Mouse (Mus musculus) heart, embryonic 12.5 days (tissue): ENCODE measurements around the gene Hormad1. TPM values are rescaled to one million over a fixed set of nuclear protein-coding genes. Genes with fewer than 3 reads are reported as not detected.

ENCODE experiments used
- ATAC-seq: fragments of 200-750 bp; cut with Nextera tagmentation; 2 replicates; pipeline ENCODE4 v1.8.0; 2017; ENCODE audit warnings: moderate TSS enrichment, moderate library complexity; ENCODE audit not compliant: insufficient number of reproducible peaks, low FRiP score
- H3K27ac ChIP-seq: fragments of 300-500 bp; sonication (generic); 2 replicates; pipeline ENCODE4 v1.5.1; 2016; ENCODE audit warnings: mild to moderate bottlenecking, moderate library complexity; ENCODE audit not compliant: poor library complexity, severe bottlenecking
- H3K27me3 ChIP-seq: fragments of 300-500 bp; sonication (generic); replicated peaks from 2 replicates; pipeline ENCODE4 v1.6.1; 2016; ENCODE audit warnings: mild to moderate bottlenecking, moderate library complexity
- H3K36me3 ChIP-seq: fragments of 300-500 bp; sonication (generic); 2 replicates; pipeline ENCODE4 v1.6.1; 2016; ENCODE audit warnings: mild to moderate bottlenecking, moderate library complexity
- H3K4me1 ChIP-seq: fragments of 300-500 bp; sonication (generic); replicated peaks from 2 replicates; pipeline ENCODE4 v1.6.1; 2016; ENCODE audit warnings: mild to moderate bottlenecking
- H3K4me2 ChIP-seq: fragments of 300-500 bp; sonication (generic); 2 replicates; pipeline ENCODE4 v1.6.1; 2016; ENCODE audit warnings: mild to moderate bottlenecking, moderate library complexity
- H3K4me3 ChIP-seq: fragments of 300-500 bp; sonication (generic); 2 replicates; pipeline ENCODE4 v1.5.1; 2016; ENCODE audit warnings: mild to moderate bottlenecking
- H3K9ac ChIP-seq: fragments of 300-500 bp; sonication (generic); 2 replicates; pipeline ENCODE4 v1.6.1; 2016; ENCODE audit warnings: mild to moderate bottlenecking, moderate library complexity
- H3K9me3 ChIP-seq: fragments of 300-500 bp; sonication (generic); replicated peaks from 2 replicates; pipeline ENCODE4 v1.6.1; 2016; ENCODE audit warnings: mild to moderate bottlenecking, moderate library complexity
- WGBS: fragments of 180-500 bp; shearing (Covaris S2); methylation state at CpG from one replicate; pipeline ENCODE4 v1.1.7; 2016; 5-methylcytosine and 5-hydroxymethylcytosine counted together
- polyA plus RNA-seq: library from polyadenylated mRNA; unstranded; fragments of >200 nt; fragmentation: Nextera tagmentation; extraction: Ambion mirVana; gene quantifications from 2 replicates; pipeline ENCODE4 v1.2.1, GENCODE M21; 2016

Gene Hormad1
- not detected in 2 replicates for polyA plus RNA-seq

- no peaks in the 10 kb centered on the region for H3K36me3 ChIP-seq
- H3K4me2 ChIP-seq, result no peak within 1 kb of the TSS
- H3K4me3 ChIP-seq, result no peak within 1 kb of the TSS
- ATAC-seq, result no peak
- no peaks in the 10 kb centered on the region for H3K27me3 ChIP-seq
- no peaks in the 10 kb centered on the region for H3K4me1 ChIP-seq
- WGBS, result 88% methylated on average over 27 of the region's 27 CpGs
- H3K9ac ChIP-seq, result no peak within 1 kb of the TSS
- no peaks in the 10 kb centered on the region for H3K9me3 ChIP-seq
- H3K27ac ChIP-seq, result no peak within 1 kb of the TSS
Observed at GRCm38 (mm10) chr3:95559437-95559836, at the start of gene Hormad1. Hormad1 (plus strand) TSS chr3:95559677.

GRCm38 (mm10) chr3:95511611-95512180, 47.8 kb upstream of the Hormad1 start:
- H3K4me3 ChIP-seq, result no peak overlapping the region
- H3K4me2 ChIP-seq, result no peak overlapping the region
- 78% methylated on average over 9 of the region's 9 CpGs for WGBS

GRCm38 (mm10) chr3:95516614-95517041, 42.8 kb upstream of the Hormad1 start:
- H3K4me1 ChIP-seq, result peaks cover 6% of the 10 kb centered on the region
- ATAC-seq, result peak; percentile 78
- H3K36me3 ChIP-seq, result no peaks in the 10 kb centered on the region
- H3K27ac ChIP-seq, result peak overlapping the region; percentile 35; the same call in 1 of the 2 replicates
- no peaks in the 10 kb centered on the region for H3K9me3 ChIP-seq
- H3K4me3 ChIP-seq, result no peak overlapping the region
- H3K27me3 ChIP-seq, result no peaks in the 10 kb centered on the region
- WGBS, result 67% methylated on average over 3 of the region's 3 CpGs
- no peak overlapping the region for H3K4me2 ChIP-seq
- no peak overlapping the region for H3K9ac ChIP-seq

More at GRCm38 (mm10) chr3:95511611-95512180, 47.8 kb upstream of the Hormad1 start:
- H3K36me3 ChIP-seq, result peaks cover 8% of the 10 kb centered on the region
- no peaks in the 10 kb centered on the region for H3K27me3 ChIP-seq
- no peaks in the 10 kb centered on the region for H3K4me1 ChIP-seq
- H3K9ac ChIP-seq, result no peak overlapping the region
- H3K9me3 ChIP-seq, result no peaks in the 10 kb centered on the region
- ATAC-seq, result no peak
- H3K27ac ChIP-seq, result no peak overlapping the region

- 0 out of 2 replicates have a peak, but pooled peaks have one; percentile 10 for ATAC-seq
- H3K4me3 ChIP-seq, result no peak overlapping the region
- H3K9ac ChIP-seq, result no peak overlapping the region
- no peaks in the 10 kb centered on the region for H3K36me3 ChIP-seq
- H3K9me3 ChIP-seq, result no peaks in the 10 kb centered on the region
- WGBS, result 20% methylated on average over 10 of the region's 10 CpGs
- peaks cover 6% of the 10 kb centered on the region for H3K4me1 ChIP-seq
- H3K27me3 ChIP-seq, result no peaks in the 10 kb centered on the region
- peak overlapping the region; percentile 37 for H3K4me2 ChIP-seq
- H3K27ac ChIP-seq, result 0 out of 2 replicates have a peak overlapping the region, but pooled peaks have one; percentile 18
Observed at GRCm38 (mm10) chr3:95517493-95517898, 42.0 kb upstream of the Hormad1 start.

- no peak overlapping the region for H3K9ac ChIP-seq
- H3K4me2 ChIP-seq, result no peak overlapping the region
- H3K27ac ChIP-seq, result peak overlapping the region; percentile 54
- 72% methylated on average over 7 of the region's 7 CpGs for WGBS
- H3K27me3 ChIP-seq, result no peaks in the 10 kb centered on the region
- H3K4me1 ChIP-seq, result peaks cover 10% of the 10 kb centered on the region
- 0 out of 2 replicates have a peak, but pooled peaks have one; percentile 48 for ATAC-seq
- no peaks in the 10 kb centered on the region for H3K9me3 ChIP-seq
- no peak overlapping the region for H3K4me3 ChIP-seq
- H3K36me3 ChIP-seq, result no peaks in the 10 kb centered on the region
Observed at GRCm38 (mm10) chr3:95518891-95519290, 40.6 kb upstream of the Hormad1 start.

GRCm38 (mm10) chr3:95519315-95519714, 40.2 kb upstream of the Hormad1 start:
- H3K9ac ChIP-seq, result no peak overlapping the region
- no peaks in the 10 kb centered on the region for H3K27me3 ChIP-seq
- H3K4me3 ChIP-seq, result no peak overlapping the region
- 60% methylated on average over 2 of the region's 2 CpGs for WGBS
- H3K27ac ChIP-seq, result 0 out of 2 replicates have a peak overlapping the region, but pooled peaks have one; percentile 23
- H3K4me1 ChIP-seq, result peaks cover 10% of the 10 kb centered on the region
- no peaks in the 10 kb centered on the region for H3K9me3 ChIP-seq
- H3K36me3 ChIP-seq, result no peaks in the 10 kb centered on the region
- no peak overlapping the region for H3K4me2 ChIP-seq
- peak; percentile 86 for ATAC-seq

- Histone ChIP-seq H3K27ac (no peak overlapping the region), H3K4me2 (no peak overlapping the region), H3K4me3 (no peak overlapping the region), H3K9ac (no peak overlapping the region), H3K36me3 (no peaks in the 10 kb centered on the region), H3K4me1 (peaks cover 10% of the 10 kb centered on the region), H3K9me3 (no peaks in the 10 kb centered on the region), H3K27me3 (no peaks in the 10 kb centered on the region)
- no peak for ATAC-seq
- WGBS, result 77% methylated on average over 3 of the region's 3 CpGs
Observed at GRCm38 (mm10) chr3:95520100-95520499, 39.4 kb upstream of the Hormad1 start.

- H3K9me3 ChIP-seq, result no peaks in the 10 kb centered on the region
- H3K4me2 ChIP-seq, result no peak overlapping the region
- H3K27me3 ChIP-seq, result no peaks in the 10 kb centered on the region
- H3K4me1 ChIP-seq, result peaks cover 10% of the 10 kb centered on the region
- ATAC-seq, result no peak
- 86% methylated on average over 10 of the region's 10 CpGs for WGBS
- H3K27ac ChIP-seq, result no peak overlapping the region
- H3K36me3 ChIP-seq, result no peaks in the 10 kb centered on the region
- no peak overlapping the region for H3K4me3 ChIP-seq
- H3K9ac ChIP-seq, result no peak overlapping the region
Observed at GRCm38 (mm10) chr3:95521168-95521567, 38.3 kb upstream of the Hormad1 start.

GRCm38 (mm10) chr3:95523662-95524061, 35.8 kb upstream of the Hormad1 start:
- 52% methylated on average over 3 of the region's 3 CpGs for WGBS
- Histone ChIP-seq H3K4me3 (no peak overlapping the region), H3K9me3 (no peaks in the 10 kb centered on the region), H3K9ac (no peak overlapping the region), H3K27ac (0 out of 2 replicates have a peak overlapping the region, but pooled peaks have one; percentile 35), H3K27me3 (no peaks in the 10 kb centered on the region), H3K4me2 (no peak overlapping the region), H3K36me3 (no peaks in the 10 kb centered on the region), H3K4me1 (0 out of 2 replicates have a peak, but pooled peaks cover 4% of the 10 kb centered on the region)
- no peak for ATAC-seq

GRCm38 (mm10) chr3:95524673-95525072, 34.8 kb upstream of the Hormad1 start:
- Histone ChIP-seq H3K4me1 (0 out of 2 replicates have a peak, but pooled peaks cover 4% of the 10 kb centered on the region), H3K36me3 (no peaks in the 10 kb centered on the region), H3K9ac (no peak overlapping the region), H3K27ac (no peak overlapping the region), H3K4me2 (no peak overlapping the region), H3K9me3 (no peaks in the 10 kb centered on the region), H3K4me3 (no peak overlapping the region), H3K27me3 (no peaks in the 10 kb centered on the region)
- WGBS, result 65% methylated on average over 2 of the region's 2 CpGs
- ATAC-seq, result no peak

- H3K36me3 ChIP-seq, result no peaks in the 10 kb centered on the region
- no peak for ATAC-seq
- H3K4me1 ChIP-seq, result 0 out of 2 replicates have a peak, but pooled peaks cover 4% of the 10 kb centered on the region
- no peak overlapping the region for H3K4me3 ChIP-seq
- no peaks in the 10 kb centered on the region for H3K27me3 ChIP-seq
- no peak overlapping the region for H3K4me2 ChIP-seq
- no peak overlapping the region for H3K9ac ChIP-seq
- no peaks in the 10 kb centered on the region for H3K9me3 ChIP-seq
- H3K27ac ChIP-seq, result no peak overlapping the region
Observed at GRCm38 (mm10) chr3:95526111-95526510, 33.4 kb upstream of the Hormad1 start.
